Mouse (Mus musculus) G1E (cell line): Measurements from ENCODE around the gene Smarca4.

Experiments used
- CTCF ChIP-seq: IDR thresholded peaks from 2 replicates; pipeline ENCODE4 v1.5.1; 2012; ENCODE audit warnings: low read depth, low read length, inconsistent platforms, mixed read lengths
- GATA1 ChIP-seq: IDR thresholded peaks from 2 replicates; pipeline ENCODE4 v1.6.1; 2012; ENCODE audit warnings: borderline replicate concordance, low read length, inconsistent platforms, mixed read lengths
- TAL1 ChIP-seq: conservative IDR thresholded peaks from 2 replicates; pipeline ENCODE4 v1.6.1; 2012; ENCODE audit warnings: low read depth, low read length, inconsistent platforms, mixed read lengths

GRCm38 (mm10) chr9:21736580-21736979 is 120.6 kb downstream of the Smarca4 start:
- no peak for TF ChIP-seq CTCF
- no peak for TF ChIP-seq TAL1
- no peak for TF ChIP-seq GATA1
